Mouse (Mus musculus): ENCODE data around the gene Abcc3.

DNA sequence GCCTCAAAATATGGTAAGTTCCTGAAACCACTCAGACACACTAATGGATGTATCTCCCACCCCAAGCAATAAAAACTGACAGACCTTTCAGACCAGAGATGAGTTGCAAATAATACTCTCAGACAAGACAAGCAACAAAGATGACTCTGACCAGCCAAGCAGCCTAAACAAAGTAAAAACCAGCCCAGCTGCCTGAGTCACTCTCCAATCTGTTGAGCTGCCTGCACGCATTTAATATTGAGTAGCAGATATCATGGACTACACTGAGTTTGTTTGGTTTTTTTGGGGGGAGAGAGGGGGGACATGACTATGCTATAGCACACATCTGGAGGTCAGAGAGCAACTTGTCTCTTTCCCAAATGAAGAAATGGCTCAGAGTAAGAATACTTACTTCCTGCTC is 77.5 kb downstream of the Abcc3 start:
- TF ChIP-seq TAL1 (IDR thresholded peaks at IDR 0.05; ENCODE audit: low read length) (no peak), GATA1 (IDR thresholded peaks at IDR 0.05; ENCODE audit: low read length) (no peak)
